Mouse (Mus musculus): ENCODE measurements around the gene Prrt2. TPM values are rescaled to one million over a fixed set of nuclear protein-coding genes. Genes with fewer than 3 reads are reported as not detected.

Gene Prrt2
- polyA plus RNA-seq, 1 experiment from 2014 or later: 1.9 TPM

DNA sequence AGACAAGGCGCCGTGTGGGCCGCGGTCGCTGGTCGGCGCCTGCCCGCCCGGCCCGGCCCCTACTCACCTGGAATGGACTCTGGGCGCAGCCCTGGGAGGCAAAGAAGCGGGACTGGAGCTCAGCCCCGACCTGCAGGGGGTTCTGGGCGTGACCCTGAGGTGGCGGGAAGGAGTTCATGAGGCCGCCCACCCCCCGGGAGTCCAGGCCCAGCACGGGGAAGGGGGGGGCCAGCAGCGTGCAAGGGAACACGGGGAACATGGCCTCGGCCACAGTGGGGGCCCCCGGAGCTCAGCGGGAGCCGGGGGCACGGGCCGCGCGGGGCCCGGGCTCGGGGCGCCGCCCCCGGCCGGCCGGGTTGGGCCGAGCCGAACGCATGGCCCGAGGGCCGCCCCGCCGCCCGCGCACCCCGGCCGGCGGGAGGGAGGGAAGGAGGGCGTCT is 5.2 kb upstream of the Prrt2 start:
- peak overlapping the region; percentile 99 for H3K27ac ChIP-seq (ENCODE audit: poor library complexity, severe bottlenecking)
- H3K4me2 ChIP-seq: peak overlapping the region; percentile 97
- under 1% methylated on average over 29 of the region's 48 CpGs for whole genome bisulfite sequencing
- no peaks in the 10 kb centered on the region for H3K9me3 ChIP-seq (replicated peaks)
- peak; percentile 37 for ATAC-seq (ENCODE audit: insufficient number of reproducible peaks, low FRiP score)
- peak overlapping the region; percentile 94 for H3K4me3 ChIP-seq
- peaks cover 67% of the 10 kb centered on the region for H3K36me3 ChIP-seq
- peaks cover 49% of the 10 kb centered on the region for H3K4me1 ChIP-seq (replicated peaks)
- H3K9ac ChIP-seq: peak overlapping the region; percentile 97
- no peaks in the 10 kb centered on the region for H3K27me3 ChIP-seq (replicated peaks)

DNA sequence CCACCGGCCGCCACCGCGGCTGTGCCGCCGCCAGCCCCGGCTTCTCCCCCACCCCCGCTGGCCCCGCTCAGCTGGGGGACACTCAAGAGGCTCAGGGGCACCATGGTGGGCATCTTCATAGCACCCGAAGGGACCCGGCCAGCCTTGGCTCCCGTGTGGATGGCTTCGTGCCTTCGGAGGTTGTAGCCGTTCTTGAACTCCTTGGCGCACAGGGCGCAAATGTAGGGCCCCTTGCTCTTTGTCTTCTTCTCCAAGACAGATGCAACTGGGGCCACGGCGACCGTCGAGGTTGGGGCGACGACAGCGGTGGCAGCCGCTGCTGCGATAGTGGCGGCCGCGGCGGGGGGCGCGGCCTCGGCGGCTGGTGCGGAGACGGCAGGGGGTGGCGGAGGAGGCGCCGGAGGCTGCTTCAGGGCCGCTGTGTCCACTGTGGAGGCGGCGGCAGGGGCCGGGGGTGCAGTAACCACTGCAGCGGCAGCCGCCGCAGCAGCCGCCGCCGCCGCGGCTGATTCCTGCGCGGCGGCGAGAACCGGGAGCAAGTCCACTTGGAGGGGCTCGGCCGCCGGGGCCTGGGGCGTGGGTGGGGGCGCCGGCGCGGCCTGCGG is 4.6 kb upstream of the Prrt2 start:
- H3K27me3 ChIP-seq (replicated peaks): no peaks in the 10 kb centered on the region
- peak overlapping the region; percentile 97 for H3K9ac ChIP-seq
- H3K4me1 ChIP-seq (replicated peaks): peaks cover 52% of the 10 kb centered on the region
- no peaks in the 10 kb centered on the region for H3K9me3 ChIP-seq (replicated peaks)
- peak overlapping the region; percentile 94 for H3K4me3 ChIP-seq
- H3K4me2 ChIP-seq: peak overlapping the region; percentile 97
- WGBS: under 1% methylated on average over 64 of the region's 65 CpGs
- peaks cover 62% of the 10 kb centered on the region for H3K36me3 ChIP-seq
- peak overlapping the region; percentile 99 for H3K27ac ChIP-seq (ENCODE audit: poor library complexity, severe bottlenecking)
- ATAC-seq (ENCODE audit: insufficient number of reproducible peaks, low FRiP score): no peak

DNA sequence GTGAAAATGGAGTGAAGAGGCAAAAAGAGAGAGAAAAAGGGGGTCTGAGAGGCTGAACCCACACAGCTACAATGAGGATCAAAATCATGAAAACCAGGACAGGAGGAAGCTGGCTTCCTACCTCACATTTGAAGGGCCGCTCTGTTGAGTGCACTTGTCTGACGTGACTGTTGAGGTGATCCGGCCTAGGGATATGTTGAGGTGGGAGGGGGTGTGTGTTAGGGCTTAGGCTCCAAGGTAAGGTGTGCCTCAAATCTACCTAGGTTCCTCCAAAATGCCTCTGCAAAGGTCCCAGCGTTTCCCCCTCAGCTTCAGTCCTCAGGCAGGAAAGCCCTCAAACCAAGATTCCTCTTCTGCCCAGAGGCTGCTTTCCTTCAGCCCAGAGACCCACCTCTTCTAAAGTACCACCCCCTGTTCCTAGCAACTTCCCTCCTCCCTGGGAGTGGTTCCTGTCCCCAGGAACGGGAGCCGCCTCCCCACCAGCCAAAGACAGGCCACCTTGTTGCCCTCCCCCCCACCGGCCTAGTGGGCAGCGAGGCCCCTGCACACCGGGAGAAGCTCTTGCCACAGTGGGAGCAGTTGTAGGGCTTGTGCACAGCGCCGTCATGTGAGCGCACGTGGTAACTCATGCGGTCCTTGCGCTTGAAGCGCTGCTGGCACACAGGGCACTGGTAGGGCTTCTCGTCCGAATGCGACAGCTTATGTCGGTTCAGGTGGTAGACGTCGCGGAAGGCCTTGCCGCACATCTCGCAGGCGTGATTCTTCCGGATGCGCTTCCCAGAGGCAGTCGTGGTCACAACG is 3.9 kb upstream of the Prrt2 start:
- Histone ChIP-seq H3K27me3 (replicated peaks) (no peaks in the 10 kb centered on the region), H3K4me3 (peak overlapping the region; percentile 94), H3K27ac (ENCODE audit: poor library complexity, severe bottlenecking) (peak overlapping the region; percentile 99), H3K4me2 (peak overlapping the region; percentile 97), H3K9me3 (replicated peaks) (no peaks in the 10 kb centered on the region), H3K9ac (peak overlapping the region; percentile 97), H3K36me3 (peaks cover 56% of the 10 kb centered on the region), H3K4me1 (replicated peaks) (peaks cover 59% of the 10 kb centered on the region)
- ATAC-seq (ENCODE audit: insufficient number of reproducible peaks, low FRiP score): peak; percentile 23
- under 1% methylated on average over 30 of the region's 30 CpGs for WGBS

DNA sequence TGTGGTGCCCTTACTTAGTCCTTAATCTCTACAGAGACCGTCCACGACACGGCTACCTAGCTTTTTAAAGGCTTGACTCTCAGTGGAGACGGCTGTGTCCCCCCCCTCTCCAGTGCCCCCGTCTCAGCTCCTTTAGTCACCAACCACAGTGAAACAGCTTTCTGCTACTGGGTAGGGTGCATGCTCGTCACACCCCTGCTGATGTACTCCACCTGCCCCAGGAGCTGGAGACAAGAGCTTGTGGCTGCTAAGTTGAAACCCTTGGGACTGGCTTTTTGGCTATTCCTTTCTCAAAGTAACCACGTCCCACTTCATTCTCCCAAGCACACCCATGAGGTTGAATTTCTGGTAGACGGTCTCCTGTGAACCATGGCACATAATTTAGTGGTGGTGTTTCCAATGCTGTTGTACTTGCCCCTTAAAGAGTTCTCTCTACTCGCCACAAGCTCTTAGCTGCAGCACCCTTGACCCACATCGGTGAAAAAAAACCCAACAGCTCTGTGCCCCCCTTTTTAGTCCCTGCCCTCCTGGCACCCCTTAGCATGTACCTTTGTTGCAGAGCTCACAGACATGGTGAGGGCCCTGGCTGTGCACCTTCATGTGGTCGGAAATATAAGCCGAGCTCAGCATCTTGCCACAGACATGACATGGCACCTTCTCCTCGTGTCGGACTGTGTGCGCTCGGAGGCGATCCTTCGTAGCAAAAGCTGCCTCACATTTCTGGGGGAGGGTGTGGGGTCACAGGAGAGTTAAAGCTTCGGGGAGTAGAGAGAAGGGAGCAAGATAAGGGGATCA is 3.1 kb upstream of the Prrt2 start:
- H3K4me1 ChIP-seq (replicated peaks): peaks cover 59% of the 10 kb centered on the region
- peaks cover 48% of the 10 kb centered on the region for H3K36me3 ChIP-seq
- peak overlapping the region; percentile 97 for H3K9ac ChIP-seq
- H3K9me3 ChIP-seq (replicated peaks): no peaks in the 10 kb centered on the region
- peak overlapping the region; percentile 97 for H3K4me2 ChIP-seq
- ATAC-seq (ENCODE audit: insufficient number of reproducible peaks, low FRiP score): no peak
- peak overlapping the region; percentile 99 for H3K27ac ChIP-seq (ENCODE audit: poor library complexity, severe bottlenecking)
- WGBS: 28% methylated on average over 19 of the region's 19 CpGs
- no peaks in the 10 kb centered on the region for H3K27me3 ChIP-seq (replicated peaks)
- H3K4me3 ChIP-seq: peak overlapping the region; percentile 94

DNA sequence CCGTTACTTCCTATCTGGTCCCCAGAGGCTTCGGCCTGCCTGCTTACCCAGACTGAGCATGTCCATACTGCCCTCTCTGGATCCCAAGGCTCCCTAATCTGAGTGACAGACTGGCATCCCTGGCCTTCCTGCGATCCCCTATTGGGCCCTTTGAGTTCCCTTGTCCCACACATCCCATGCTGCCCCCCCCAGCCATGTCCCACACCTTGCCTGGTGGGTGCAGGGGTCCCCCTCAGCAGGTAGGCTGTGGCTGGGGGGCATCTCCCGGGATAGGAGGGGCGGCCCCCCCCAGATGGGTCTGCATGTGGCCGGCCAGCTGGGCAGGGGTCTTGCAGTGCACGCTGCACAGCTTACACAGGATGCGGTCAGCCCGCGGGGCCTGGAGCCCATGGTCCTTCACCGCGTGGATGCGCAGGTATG is 2.3 kb upstream of the Prrt2 start:
- H3K9ac ChIP-seq: peak overlapping the region; percentile 97
- H3K27me3 ChIP-seq (replicated peaks): no peaks in the 10 kb centered on the region
- no peaks in the 10 kb centered on the region for H3K9me3 ChIP-seq (replicated peaks)
- H3K4me3 ChIP-seq: peak overlapping the region; percentile 94
- H3K4me1 ChIP-seq (replicated peaks): peaks cover 61% of the 10 kb centered on the region
- peak overlapping the region; percentile 97 for H3K4me2 ChIP-seq
- peaks cover 40% of the 10 kb centered on the region for H3K36me3 ChIP-seq
- WGBS: 81% methylated on average over 13 of the region's 13 CpGs
- H3K27ac ChIP-seq (ENCODE audit: poor library complexity, severe bottlenecking): peak overlapping the region; percentile 34; the same call in 1 of the 2 replicates
- ATAC-seq (ENCODE audit: insufficient number of reproducible peaks, low FRiP score): no peak

DNA sequence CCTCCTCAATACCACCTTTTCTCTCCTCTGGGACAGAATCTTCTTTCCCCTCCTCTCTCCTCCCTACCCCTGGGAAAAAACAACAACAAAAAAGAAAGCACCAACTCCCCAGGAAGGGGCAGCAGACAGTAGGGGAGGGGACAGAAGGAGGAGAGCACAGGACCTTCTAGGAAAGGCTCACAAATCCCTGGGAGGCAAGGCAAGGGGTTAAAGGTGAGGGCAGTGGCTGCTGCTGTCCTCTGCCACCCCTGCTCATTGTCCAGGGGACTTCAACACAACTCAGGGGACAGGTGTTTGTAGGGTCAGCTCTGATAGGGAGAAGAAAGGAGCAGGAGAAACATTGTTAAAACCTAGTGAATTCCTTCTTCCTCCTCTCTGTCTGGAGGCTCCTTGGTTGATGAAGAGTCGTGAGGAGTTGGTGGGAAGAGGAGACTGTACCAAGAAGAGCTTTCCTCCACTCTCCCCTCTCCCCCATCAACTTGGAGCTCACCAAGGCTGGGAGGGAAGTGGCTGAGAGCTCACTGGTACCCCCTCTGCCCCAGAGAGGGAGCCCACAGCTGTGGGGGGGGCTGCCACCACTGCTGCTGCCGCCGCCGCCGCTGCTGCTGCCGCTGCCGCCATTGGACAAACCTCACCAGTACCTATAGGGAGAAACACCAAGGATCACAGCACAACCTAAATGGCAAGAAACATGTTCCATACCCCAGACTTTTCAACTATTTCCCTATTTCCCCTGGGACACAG is 1.7 kb upstream of the Prrt2 start:
- H3K4me1 ChIP-seq (replicated peaks): peaks cover 55% of the 10 kb centered on the region
- H3K9ac ChIP-seq: peak overlapping the region; percentile 97

DNA sequence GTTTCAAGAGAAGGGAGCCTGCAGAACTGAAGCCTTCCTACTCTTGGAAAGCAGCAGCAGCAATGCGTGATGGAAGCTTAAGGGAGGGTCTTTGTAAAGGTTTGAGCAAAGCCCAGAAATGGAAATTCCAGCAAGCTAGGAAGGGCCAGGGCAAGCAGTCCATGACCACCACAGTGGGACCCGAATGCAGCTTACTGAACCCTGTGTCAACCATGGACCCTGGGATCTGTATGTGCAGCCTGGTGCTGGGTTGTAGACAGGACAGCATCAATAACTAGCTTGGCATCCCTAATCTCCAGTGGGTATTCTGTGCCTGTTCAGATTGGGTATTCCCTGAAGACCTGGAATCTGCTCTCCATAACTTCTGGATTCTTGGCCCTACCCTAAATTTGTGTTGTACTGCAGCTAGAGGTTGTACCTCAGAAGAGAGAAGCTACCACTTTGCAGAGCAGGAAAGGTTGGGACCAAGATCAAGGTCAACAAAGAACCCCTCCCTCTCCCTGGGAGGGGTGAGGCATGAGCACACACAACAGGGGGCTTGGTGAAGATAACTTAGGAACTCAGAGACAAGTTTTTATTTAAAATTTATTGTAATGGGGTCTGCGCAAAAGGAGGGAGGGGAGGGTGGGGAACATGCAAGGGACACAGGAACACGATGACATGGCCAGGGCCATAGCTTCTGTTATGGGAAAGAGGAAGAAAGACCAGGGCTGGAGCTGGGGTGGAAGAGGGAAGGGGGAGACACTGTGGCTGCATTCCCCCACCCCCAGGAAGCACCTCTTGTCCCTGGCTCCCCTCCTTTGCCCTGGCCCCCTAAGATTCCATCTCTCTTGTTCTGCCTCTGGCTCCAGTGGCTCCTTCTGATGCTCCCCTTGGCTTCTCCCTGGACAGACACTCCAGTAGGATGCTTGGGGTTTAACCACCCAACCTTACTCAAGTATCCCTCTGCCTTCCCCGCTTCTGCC is 834 bp upstream of the Prrt2 start:
- peak overlapping the region; percentile 19; the same call in 1 of the 2 replicates for H3K27ac ChIP-seq (ENCODE audit: poor library complexity, severe bottlenecking)
- H3K4me3 ChIP-seq: peak overlapping the region; percentile 42
- no peaks in the 10 kb centered on the region for H3K9me3 ChIP-seq (replicated peaks)
- peak overlapping the region; percentile 87 for H3K4me2 ChIP-seq
- H3K36me3 ChIP-seq: peaks cover 34% of the 10 kb centered on the region
- WGBS: 56% methylated on average over 5 of the region's 5 CpGs
- ATAC-seq (ENCODE audit: insufficient number of reproducible peaks, low FRiP score): no peak
- H3K27me3 ChIP-seq (replicated peaks): no peaks in the 10 kb centered on the region
- H3K9ac ChIP-seq: peak overlapping the region; percentile 97
- peaks cover 54% of the 10 kb centered on the region for H3K4me1 ChIP-seq (replicated peaks)

More for the DNA sequence above, 1.7 kb upstream of the Prrt2 start:
- H3K9me3 ChIP-seq (replicated peaks): no peaks in the 10 kb centered on the region
- H3K27me3 ChIP-seq (replicated peaks): no peaks in the 10 kb centered on the region
- no peak overlapping the region; the same call in 1 of the 2 replicates for H3K4me3 ChIP-seq
- no peak overlapping the region for H3K27ac ChIP-seq (ENCODE audit: poor library complexity, severe bottlenecking)
- H3K4me2 ChIP-seq: peak overlapping the region; percentile 97
- H3K36me3 ChIP-seq: peaks cover 35% of the 10 kb centered on the region
- no peak for ATAC-seq (ENCODE audit: insufficient number of reproducible peaks, low FRiP score)
- 84% methylated on average over 7 of the region's 7 CpGs for WGBS

DNA sequence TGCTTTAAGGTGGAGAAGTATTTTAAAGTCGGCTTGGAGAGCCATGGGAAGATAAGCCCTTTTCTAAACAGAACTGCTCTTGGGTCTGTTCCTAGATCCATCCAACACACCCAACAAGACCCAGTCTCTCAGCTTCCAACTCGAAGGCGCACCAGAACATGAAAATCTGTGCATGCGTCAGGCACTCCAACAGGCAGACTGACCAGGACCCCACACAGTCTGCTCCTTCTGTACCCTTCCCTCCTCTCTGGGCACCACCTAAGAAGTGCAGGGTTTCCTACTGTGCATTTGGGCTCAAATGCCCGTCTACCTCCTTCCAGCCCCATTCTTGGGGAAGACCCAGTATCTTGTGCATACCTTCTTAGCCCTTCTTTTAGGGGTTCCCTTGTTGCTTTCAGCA is 520 bp downstream of the Prrt2 start:
- Histone ChIP-seq H3K27me3 (replicated peaks) (no peaks in the 10 kb centered on the region), H3K4me2 (peak overlapping the region; percentile 87), H3K9ac (peak overlapping the region; percentile 70), H3K4me3 (peak overlapping the region; percentile 42), H3K36me3 (peaks cover 38% of the 10 kb centered on the region), H3K4me1 (replicated peaks) (peaks cover 59% of the 10 kb centered on the region), H3K27ac (ENCODE audit: poor library complexity, severe bottlenecking) (0 out of 2 replicates have a peak overlapping the region, but pooled peaks have one; percentile 1), H3K9me3 (replicated peaks) (no peaks in the 10 kb centered on the region)
- no peak for ATAC-seq (ENCODE audit: insufficient number of reproducible peaks, low FRiP score)
- 39% methylated on average over 5 of the region's 5 CpGs for WGBS

DNA sequence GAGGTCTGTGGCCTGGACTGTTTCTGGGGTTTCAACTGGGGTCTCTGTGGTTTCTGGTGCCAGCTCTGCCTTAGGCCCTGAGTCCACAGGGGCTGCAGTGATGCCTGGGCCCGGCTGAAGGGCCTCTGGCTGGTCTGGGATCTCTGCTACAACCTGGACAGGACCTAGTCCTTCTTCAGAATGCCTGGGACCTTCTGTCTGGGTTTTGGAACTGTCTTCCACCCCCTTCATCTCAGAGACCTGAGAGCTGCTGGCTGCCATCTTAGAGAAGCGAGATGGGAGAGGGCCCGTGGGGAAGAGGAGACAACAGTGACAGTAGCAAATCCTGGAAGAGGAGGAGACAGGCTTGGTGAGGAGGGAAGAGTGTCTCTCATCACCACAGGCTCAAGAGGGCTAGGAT is 980 bp downstream of the Prrt2 start:
- H3K4me1 ChIP-seq (replicated peaks): peaks cover 63% of the 10 kb centered on the region
- no peaks in the 10 kb centered on the region for H3K9me3 ChIP-seq (replicated peaks)
- peak overlapping the region; percentile 87 for H3K4me2 ChIP-seq
- peak overlapping the region; percentile 42; the same call in 1 of the 2 replicates for H3K4me3 ChIP-seq
- H3K36me3 ChIP-seq: peaks cover 41% of the 10 kb centered on the region
- H3K9ac ChIP-seq: no peak overlapping the region; the same call in 1 of the 2 replicates
- no peak for ATAC-seq (ENCODE audit: insufficient number of reproducible peaks, low FRiP score)
- no peak overlapping the region for H3K27ac ChIP-seq (ENCODE audit: poor library complexity, severe bottlenecking)
- H3K27me3 ChIP-seq (replicated peaks): no peaks in the 10 kb centered on the region
- WGBS: 69% methylated on average over 3 of the region's 3 CpGs

Data from heart, embryonic 12.5 days (tissue).